Mouse (Mus musculus) gastrocnemius, postnatal 4 days (tissue): Measurements from ENCODE around the gene Sh3bgrl3. TPM values are rescaled to one million over a fixed set of nuclear protein-coding genes. Genes with fewer than 3 reads are reported as not detected.

Source experiments
- DNase-seq, 2 experiments: peaks; one replicate each; pipeline ENCODE4 v3.0.0; 2021 to 2022; ENCODE audit warnings: low spot score in 2 of 2, mixed read lengths in 2 of 2
- total RNA-seq, 2 experiments: library from RNA; stranded (reverse); gene quantifications; 2 replicates each; pipeline ENCODE4 v1.2.3; 2021

Sh3bgrl3 gene
- total RNA-seq, 2 experiments from 2014 or later, result 72.4 to 83.6 TPM

DNA sequence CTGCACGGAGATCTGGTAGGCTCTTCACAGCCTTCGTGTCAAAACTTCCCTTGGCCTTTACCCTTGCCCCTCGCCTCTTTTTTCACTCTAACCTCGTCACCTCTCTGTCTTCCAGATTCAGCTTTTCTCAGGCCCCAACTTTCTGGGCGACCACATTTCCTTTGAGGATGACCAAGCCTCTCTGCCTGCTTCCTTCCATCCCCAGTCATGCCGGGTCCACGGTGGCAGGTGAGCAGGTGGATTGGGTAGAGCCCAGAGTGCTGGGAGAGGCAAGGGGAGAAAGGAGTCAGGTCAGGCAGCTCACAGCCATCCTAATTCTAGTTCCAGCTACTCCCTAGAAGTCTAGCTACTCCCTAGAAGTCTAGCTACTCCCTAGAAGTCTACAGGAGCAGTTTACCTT, 46.1 kb downstream of the Sh3bgrl3 start:
- DNase-seq, result no peak

DNA sequence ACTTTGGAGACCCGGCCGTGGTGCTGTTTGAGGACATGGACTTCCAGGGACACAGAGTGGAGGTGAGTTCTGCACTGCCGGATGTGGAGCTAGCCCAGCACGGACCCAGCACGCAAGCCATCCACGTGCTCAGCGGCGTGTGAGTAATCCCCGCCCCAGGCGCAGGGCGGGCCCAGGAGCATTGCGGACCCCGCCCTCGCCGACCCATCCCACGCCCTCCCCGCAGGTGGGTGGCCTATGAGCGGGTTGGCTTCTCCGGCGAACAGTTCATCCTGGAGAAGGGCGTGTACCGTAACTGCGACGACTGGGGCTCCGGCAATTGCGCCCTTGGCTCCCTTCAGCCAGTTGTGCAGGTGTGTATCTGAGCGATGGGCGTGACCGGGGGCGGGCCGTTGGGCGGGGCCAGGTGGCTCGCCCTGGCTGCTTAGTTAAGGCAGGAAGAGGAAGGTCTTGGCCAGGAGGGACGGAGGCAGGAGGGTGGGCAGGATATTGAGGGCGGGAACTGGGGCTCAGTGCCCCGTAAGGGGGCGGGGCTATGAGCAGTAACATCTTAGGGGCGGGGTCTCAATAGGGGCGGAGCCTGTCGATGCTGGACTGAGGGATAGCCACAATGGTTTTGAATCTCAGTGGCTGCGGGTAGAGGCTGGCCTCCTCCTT, 46.7 kb downstream of the Sh3bgrl3 start:
- DNase-seq, result no peak

DNA sequence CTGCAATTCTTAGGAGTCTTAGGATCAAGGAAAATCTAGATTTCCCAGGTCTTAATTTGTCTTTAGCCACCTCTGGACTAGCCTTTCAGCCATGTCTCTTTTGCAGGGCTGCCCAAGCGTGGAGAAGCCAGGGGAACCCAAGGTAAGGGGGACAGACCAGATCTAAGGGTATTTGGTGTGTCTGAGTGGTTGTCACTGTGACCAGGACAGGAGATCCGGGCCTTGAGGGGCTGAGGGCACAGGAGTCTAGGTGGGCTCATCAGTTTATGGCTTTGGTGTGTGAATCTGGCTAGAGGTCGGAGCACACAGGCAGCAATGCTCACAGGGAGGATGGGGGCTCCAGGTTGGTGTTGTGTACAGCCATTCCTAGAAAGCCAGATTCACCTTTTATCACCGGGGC, 47.9 kb downstream of the Sh3bgrl3 start:
- no peak for DNase-seq

DNA sequence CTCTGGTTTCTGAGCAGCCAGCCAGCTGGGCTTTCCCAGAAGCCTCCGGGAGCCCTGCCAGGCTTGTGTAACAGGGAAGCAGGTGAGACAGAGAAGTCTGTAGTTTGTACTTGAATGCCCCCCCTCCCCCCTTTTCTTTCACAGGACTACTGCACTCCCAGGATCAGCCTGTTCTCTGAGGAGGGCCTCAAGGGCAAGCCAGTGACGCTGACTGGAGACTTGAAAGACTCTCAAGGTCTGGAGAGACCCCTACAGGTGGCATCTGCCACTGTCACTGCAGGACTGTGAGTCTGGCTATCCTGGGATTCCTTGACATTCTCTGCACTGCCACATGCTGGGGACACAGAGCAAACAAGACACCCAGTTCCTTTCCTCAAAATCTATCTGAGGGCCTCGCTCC, 49.9 kb downstream of the Sh3bgrl3 start:
- DNase-seq, result no peak

Other genes starting within 250 kb of the Sh3bgrl3 start
- gene Rps6ka1, start 241.0 kb downstream of the Sh3bgrl3 start, total RNA-seq, result 1 to 10 TPM; 9.0 to 9.6 TPM
- gene Hmgn2, start 160.1 kb downstream of the Sh3bgrl3 start, total RNA-seq, result 100 to 1,000 TPM; 473 to 485 TPM
- 10 to 100 TPM; 27.1 to 28.8 TPM for gene Dhdds, start 127.9 kb downstream of the Sh3bgrl3 start, total RNA-seq
- 1 to 10 TPM; 2.7 to 3.5 TPM for gene Lin28a, start 109.9 kb downstream of the Sh3bgrl3 start, total RNA-seq
- gene Zfp683, start 75.0 kb downstream of the Sh3bgrl3 start, total RNA-seq, result under 1 TPM in 1 of 2 experiments, not detected in 1; 0.23 TPM
- gene Crybg2, start 68.0 kb downstream of the Sh3bgrl3 start, total RNA-seq, result under 1 TPM in 1 of 2 experiments, not detected in 1; 0.54 TPM
- 1 to 10 TPM; 2.4 to 2.7 TPM for gene Cd52, start 33.7 kb downstream of the Sh3bgrl3 start, total RNA-seq
- 1 to 10 TPM; 3.2 to 3.7 TPM for gene Ubxn11, start 26.2 kb downstream of the Sh3bgrl3 start, total RNA-seq
- gene Cep85, start 58.3 kb upstream of the Sh3bgrl3 start, total RNA-seq, result 10 to 100 TPM; 54.8 to 60.3 TPM
- not detected for gene Gm7534, start 74.2 kb upstream of the Sh3bgrl3 start, total RNA-seq
- not detected for gene Catsper4, start 98.6 kb upstream of the Sh3bgrl3 start, total RNA-seq
- gene Cnksr1, start 109.6 kb upstream of the Sh3bgrl3 start, total RNA-seq, result 1 to 10 TPM; 1.8 to 2.3 TPM
- gene E130218I03Rik, start 114.9 kb upstream of the Sh3bgrl3 start, total RNA-seq, result not detected
- gene Zfp593, start 116.8 kb upstream of the Sh3bgrl3 start, total RNA-seq, result 1 to 10 TPM; 5.8 to 6.1 TPM
- gene Gm30191, start 118.1 kb upstream of the Sh3bgrl3 start, total RNA-seq, result not detected
- 1 to 10 TPM; 4.5 to 5.7 TPM for gene Grrp1, start 125.3 kb upstream of the Sh3bgrl3 start, total RNA-seq
- 10 to 100 TPM; 10.4 to 11.8 TPM for gene Pdik1l, start 159.1 kb upstream of the Sh3bgrl3 start, total RNA-seq
- 10 to 100 TPM; 48.4 to 59.5 TPM for gene Trim63, start 186.3 kb upstream of the Sh3bgrl3 start, total RNA-seq
- under 1 TPM; 0.44 to 0.54 TPM for gene Slc30a2, start 214.4 kb upstream of the Sh3bgrl3 start, total RNA-seq